Mouse (Mus musculus): Measurements from ENCODE around the gene Pop4. TPM values are rescaled to one million over a fixed set of nuclear protein-coding genes. Genes with fewer than 3 reads are reported as not detected.
"Not testable (repeated sequence)": the region's sequence is repeated elsewhere in the genome, so short reads cannot be mapped to it uniquely, and the experiment has no call there.

The Pop4 gene
- total RNA-seq (2021) = 10 to 100 TPM; 15.5 to 15.9 TPM
- long read RNA-seq, experiment 1, transcript Pop4-201 (7 exons, 2,113 nt) = major isoform, 6 of 11 reads
- long read RNA-seq, experiment 1, partial matches to known transcripts = 1 of 11 reads
- long read RNA-seq, experiment 1, other reads (novel, unspliced or antisense) = 4 of 11 reads
- long read RNA-seq, experiment 2, transcript Pop4-201 (7 exons, 2,113 nt) = major isoform, 10 of 13 reads
- long read RNA-seq, experiment 2, partial matches to known transcripts = 1 of 13 reads
- long read RNA-seq, experiment 2, other reads (novel, unspliced or antisense) = 2 of 13 reads

DNA sequence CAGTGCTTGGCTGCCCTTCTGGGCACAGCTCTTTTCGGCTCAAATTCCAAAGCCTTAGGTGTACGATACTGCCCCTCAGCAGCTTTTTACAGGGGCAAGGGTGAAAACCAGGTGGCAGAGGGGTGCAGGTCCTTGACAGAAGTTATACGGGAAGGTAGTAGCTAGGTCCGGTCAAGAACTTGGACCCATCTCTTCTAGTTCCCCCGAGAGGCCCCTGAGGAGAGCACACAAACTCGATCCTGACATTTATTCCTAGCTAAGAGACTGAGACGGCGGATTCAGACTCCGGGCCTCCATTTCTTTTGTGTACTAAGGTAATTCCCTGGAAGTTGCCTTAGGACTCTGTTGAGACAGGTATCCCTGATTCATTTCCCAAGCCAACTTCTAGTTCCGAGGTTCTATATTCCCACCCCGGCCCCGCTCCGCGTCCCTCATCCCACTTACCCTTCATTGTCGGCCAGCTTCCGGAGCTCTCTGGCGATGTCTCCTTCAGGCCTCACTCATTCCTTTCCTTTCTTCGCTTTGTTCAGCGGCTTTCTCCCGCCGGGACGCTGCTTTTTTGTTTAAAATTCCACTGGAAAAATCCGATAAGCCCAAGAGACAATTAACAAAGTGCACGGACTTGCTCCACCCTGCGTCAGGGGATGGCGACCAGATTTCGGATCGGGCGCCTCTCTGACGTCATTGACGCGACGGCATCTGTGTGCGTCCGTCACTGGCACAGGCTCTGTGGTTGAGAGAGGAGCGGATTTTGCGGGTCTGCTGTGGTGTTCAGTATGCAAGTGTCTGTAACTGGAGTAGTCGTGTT, at the start of gene Pop4:
Gene Pop4 (minus strand): TSS at position 721 of the 808 bp plus-strand sequence.
- peak; percentile 92 for DNase-seq

DNA sequence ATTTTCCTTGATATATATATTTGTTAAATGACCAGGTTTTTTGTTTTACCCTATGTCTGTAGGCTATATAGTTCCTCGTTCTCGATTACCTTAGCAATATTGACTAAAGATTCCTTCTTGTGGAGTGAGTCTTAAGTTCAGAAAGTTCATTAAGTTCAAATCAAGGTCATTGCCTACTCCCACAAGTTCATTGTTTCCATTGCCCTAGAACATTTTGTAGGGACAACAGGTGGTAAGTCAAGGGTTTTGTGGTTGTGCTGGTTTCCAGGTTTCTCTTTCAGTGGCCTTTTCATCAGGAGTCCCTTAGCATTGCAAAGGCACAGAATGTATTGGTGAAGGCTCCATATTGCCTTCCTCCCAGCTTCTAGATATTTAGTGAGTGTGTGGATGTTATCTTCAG, 49.4 kb upstream of the Pop4 start:
- DNase-seq = no peak

DNA sequence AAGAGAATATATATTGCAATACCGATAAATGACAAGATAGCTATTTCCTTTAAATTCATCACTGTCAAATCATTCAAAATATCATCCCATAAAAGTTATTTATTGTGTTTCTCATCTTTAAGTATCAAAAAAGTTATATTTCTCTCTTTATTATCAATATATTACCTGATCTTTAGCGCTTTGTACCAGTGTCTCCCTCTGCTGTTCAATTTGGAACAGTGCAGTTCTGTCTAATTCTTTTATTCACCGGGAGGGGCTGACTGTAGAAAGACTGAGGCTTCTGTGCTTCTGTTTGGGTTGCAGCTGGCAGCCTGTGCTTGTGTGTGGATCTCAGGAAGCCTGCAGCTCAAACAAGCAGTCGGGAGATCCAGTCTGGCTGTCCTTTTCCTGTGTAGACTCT, 11.0 kb upstream of the Pop4 start:
- DNase-seq = not testable (repeated sequence)

DNA sequence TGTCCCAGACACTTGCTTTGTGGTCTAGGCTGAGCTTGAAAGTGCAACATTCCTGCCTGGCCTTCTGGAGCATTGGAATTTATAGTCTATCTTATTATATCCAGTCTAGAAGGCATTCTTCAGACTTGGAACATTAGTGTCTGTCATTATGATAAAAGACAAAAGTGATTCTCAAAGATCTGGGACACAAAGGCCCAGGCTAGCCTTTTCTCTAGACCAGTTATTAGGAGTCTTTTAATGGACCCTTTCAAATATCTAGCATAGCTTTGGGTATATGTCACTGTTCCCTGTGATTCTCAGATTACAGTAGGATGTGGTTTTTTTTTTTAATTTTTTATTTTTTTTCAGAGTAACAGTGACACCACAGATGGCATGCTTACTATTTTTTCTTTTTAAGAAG, 1.3 kb upstream of the Pop4 start:
- DNase-seq = no peak

DNA sequence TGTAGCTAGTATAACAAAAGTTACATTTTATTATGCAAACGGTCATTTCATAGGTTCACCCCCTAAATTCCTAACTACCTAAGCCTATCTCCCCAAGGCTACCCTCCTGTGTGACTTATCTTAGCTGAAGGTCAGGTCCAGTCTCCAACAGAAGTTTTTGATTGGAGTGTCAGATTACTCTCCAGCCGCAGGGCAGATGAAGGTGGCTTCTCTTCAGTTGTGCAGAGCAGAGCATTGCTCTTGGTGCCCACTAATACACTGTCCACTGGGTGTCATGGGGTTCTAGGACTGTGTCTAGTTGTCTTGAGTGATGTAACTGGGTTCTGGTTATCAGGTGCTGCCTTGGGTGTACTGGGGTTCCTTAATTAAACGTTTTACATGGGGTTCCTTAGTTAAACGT, 636 bp upstream of the Pop4 start:
- DNase-seq = no peak

DNA sequence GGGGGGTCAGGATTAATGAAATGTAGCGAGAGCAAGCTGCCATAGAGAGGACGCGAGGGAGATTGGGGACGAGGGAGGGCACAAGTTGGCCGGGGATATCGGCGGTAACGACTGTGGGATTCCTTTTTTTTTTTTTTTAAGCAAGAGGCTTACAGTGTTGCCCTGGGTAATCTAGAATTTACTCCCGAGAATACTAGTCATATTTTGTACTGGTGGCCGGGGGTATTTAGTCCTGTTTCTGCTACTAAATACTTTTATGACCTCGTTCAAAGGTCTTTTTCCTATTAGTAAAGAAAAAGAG, 238 bp upstream of the Pop4 start:
- no peak for DNase-seq

DNA sequence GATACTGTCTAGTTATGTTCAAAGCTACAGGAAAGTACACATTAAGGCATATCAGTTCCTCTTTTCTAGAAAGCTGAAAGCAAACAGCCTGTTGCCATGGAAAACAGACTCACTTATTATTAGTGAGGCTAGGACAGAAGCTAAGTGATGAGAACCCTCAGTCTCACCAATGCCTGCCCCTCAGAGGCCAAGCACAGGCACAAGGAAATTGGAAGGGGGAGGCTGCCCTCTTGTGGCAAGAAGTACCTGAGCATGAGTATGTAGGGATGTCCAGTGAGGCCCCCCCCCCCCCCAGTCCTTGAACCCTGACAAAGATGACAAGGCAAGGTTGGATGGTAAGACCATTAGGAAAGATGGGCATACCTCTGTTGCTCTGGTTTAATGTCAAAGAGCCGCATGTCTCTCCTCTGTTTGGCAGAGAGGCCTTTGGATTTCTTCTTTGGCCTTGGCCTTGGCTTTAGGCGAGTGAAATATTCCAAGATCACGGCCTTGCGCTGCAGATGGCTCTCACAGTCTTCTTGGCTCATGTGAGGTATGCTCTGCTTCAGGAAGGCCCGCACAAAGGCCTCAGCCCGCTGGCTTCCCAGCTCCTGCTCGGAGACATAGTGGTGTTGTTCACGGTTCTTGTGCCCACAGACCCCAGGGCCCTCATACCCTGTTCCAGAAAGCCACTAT, 4.1 kb downstream of the Pop4 start:
- DNase-seq = peak; percentile 44

DNA sequence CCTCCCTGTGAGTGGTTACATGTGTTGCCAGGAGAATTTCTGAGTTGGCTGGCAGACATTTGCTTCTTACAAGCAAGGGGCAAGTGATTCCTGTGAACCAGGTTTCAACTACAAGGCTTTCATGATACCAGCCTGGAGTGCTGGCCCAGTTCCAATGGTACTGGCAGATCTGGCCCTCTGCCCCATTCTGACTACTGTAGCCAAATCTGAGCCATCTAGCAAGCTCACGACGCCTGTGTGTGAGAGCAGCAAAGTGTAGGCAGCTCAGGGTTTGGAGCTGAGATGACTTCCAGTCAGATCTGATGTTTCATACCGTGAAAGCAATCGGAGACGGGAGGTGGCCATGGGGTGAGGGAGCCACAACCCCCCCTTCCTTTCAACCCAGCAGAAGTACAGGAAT, 8.8 kb downstream of the Pop4 start:
- DNase-seq = no peak

DNA sequence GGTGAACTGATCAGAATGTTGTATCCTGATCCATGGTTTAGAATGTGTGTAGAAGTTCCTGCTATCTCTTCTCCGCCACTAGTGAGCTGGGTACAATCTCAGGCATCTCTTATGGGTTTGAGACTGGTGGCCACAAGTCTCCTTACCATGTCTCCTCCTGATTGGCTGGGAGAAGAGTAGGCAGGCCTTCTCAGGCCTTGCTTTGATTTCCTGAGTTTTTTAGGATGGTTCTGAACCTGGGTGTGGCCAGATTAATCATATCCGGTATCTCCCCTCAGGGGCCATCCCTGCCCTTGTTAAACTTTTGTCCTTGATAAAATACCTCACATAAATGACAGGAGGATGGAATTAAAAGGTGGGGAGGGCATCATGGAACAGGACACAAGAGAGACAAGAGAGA, 11.6 kb downstream of the Pop4 start:
- no peak for DNase-seq

DNA sequence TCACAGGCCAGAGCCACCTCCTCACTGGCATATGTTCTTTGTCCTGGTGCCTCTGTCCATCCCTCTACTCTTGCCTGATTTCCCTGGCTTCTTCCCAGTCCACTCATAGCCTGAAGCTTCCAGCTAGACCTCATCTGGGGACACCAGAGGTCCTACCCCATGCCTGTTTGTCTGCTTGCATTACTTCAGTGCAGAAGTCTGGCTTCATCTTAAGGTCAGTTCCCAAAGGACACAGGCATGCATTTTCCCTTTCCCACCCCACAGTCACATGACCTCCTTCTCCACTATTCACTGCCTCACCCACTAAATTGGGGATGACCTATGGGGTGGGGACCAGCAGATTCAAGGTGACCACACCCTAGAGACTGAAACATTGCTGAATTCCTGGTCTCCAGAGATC, 17.8 kb downstream of the Pop4 start:
- DNase-seq = no peak

DNA sequence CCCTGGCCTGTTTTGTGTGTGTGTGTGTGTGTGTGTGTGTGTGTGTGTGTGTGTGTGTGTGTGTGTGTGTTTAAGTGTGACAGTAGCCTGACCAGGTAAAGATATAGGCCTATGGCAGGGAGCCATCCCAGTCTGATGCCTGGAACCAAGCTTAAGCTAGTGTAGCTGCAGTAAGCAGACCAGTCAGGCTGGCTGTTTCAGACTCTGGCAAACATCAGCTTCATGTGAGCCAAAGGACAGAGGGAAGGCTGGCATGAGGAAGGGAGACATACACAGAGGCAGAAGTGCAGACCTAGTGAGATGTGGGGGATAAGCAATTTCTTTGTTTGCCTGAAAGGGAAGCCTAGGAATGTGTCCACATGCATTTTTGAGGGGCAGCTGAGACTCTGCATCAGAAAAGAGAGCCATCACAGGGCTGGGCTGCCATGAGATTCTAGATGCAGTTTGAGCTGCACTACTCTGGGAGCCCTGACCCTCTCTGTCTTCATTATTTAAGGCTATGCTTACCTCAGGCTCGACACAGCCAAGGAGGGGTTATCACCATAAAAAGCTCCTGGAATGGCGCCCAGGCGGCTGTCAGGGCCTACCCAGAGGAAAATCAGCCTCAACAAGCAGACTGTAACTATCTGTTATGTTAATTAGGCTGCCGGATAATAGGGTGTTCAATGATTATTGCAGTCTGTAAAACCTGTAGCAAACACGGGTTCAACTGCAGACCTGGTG, 19.6 kb downstream of the Pop4 start:
- peak; percentile 59 for DNase-seq

DNA sequence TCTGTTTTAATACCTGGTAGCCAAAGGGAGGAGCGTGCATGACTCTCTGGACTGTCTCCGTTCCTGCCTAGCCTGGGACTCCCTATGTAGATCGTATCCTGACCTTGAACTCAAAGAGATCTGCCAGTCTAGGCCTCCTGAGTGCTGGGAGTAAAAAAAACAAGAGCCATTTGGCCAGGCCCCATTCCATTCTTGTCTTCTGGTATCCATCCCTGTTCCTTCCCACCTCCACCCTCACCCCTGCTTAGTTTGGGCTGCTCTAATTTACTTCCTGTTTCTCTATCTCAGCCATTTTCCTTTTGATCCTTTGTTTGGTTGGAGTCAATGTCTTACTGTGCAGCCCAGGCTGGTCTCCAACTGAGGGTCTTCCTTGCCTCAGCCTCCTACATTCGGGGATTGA, 28.8 kb downstream of the Pop4 start:
- DNase-seq = no peak

DNA sequence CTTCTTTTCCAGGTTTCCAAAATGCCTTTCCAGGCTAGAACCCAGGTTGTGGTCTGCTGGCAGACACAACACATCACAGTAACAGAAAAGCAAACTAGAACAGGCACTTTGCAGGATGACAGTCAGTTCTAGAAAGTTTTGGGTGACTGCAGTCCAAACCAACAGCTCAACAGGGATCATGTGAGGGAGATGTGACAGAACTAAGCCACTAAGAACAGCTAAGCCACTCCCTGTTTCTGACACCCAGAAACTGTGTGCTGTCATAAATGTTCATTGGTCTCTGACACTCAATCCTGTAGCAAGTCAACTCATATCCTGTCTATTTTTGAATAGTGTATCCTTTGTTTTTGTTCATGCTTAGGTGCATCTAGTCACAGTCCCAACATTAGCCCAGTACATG, 34.1 kb downstream of the Pop4 start:
- no peak for DNase-seq

DNA sequence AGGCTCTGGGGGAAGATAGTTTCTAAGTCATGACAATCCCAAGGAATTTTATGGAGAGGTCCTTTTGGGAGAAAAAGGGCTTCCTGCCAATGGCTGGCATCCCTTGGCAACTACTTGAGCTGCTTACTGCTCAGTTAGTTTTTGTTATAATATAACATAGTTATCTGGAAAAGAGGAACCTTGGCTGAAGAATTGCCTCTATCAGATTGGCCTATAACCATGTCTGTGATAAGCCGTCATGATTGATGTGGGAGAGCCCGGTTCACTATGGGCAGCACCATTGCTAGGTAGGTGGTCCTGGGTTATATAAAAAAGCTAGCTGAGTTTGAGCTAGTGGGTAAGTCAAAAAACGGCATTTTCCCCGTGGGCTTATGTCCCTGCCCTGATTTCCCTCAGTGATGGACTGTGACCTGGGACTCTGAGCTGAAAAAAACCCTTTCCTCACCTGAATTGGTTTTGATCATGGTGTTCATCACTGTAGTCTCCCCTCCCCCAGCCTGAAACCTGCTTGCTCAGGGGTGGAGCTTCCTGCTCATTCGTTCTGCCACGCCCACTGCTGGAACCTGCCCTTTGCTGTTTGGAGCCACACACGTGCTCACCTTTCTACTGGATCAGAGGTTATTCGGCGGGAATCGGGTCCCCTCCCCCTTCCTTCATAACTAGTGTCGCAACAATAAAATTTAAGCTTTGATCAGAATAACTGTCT, 34.7 kb downstream of the Pop4 start:
- DNase-seq = no peak

DNA sequence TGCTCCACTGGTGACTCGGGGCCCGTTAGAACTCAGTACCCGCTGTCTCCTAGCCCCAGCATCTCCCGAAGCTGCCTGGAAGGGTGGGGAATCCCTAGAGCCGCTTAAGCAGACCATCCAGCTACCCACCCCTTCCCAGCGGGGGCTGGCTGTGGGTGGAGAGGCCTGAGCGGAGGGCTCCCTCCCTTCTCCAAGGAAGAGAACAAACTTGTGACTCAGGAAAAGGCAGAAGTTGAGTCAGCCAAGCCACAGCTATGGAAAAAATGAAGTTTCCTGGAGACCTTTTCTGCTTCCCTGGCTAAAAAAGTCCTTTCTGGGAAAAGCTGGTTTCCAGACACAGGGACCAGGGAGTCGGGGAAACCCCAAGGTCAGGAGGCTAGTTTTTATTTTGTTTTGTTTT, 40.9 kb downstream of the Pop4 start:
- DNase-seq = no peak

DNA sequence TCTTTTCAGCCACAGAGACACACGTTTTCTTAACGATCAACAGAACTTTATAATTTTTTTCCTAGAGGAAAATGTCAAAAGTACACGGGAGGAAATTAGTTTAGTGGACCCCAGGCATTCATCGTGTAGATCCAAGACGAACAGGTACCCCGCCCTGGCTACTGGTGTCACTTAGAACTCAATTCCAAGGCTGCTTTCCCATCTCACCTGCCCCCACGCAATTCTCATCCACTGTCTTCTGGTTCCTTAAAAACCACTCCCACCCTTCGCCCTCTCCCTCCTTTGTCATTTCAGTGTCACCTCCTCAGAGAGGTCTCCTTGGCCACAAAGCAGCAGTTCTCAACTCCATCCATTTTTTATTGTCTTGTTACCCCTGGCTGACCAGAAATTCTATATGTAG, 42.9 kb downstream of the Pop4 start:
- DNase-seq = no peak

DNA sequence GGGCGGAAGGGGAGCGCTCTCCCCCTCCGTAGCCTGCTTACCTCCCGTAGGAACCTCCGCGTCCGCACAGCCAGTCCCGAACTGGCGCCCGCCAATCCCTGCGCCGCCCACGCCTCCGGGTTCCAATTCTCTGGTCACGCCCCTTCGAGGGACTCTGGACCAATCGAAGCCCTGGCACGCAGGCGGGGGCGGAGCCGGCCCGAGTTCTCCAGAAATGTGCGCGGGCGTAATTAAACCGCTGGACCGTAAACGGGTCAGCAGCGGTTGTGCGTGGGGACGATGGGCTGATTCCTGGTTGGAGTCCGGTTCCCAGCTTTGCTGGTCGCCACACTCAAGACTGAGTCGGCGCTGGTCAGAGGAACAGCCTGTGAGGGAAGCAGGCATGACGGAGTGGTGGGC, 43.3 kb downstream of the Pop4 start, which contains the start of gene Plekhf1:
Gene Plekhf1 (minus strand): TSS at position 117 of the 399 bp plus-strand sequence.
- DNase-seq = peak; percentile 96

DNA sequence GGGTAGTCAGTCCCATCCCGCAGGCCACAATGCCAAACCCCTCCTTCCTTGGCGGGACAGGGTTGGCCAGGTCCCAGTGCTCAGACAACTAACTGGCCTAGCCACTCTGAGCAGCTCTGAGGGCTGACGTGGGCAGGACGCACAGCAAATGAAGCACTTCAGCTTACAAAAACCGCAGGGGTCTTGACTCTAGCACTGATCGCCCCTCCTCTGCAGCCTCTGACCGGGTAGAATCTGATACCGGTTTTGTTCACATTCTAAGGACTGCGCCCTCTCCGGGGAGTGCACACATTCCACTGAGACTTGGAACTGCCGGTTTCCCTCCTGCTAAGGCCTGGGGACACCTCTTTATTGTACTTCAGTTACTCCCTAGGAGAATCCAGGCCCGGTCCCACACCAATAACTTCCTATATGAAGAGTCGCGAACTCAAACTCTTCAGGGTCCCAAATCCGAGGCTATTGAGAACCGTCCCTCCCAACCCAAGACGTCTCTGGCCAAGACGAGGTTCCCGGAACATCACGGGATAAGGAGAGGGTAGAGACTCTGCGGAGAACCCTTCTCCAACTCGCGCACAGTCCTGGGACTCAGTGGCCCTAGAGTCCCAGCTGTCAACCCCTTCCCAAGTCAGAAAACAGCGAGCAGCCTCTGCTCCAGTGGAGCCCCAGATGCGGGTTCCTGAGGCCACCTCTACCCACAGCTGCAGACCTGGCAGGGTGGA, 43.9 kb downstream of the Pop4 start:
- peak; percentile 91 for DNase-seq

DNA sequence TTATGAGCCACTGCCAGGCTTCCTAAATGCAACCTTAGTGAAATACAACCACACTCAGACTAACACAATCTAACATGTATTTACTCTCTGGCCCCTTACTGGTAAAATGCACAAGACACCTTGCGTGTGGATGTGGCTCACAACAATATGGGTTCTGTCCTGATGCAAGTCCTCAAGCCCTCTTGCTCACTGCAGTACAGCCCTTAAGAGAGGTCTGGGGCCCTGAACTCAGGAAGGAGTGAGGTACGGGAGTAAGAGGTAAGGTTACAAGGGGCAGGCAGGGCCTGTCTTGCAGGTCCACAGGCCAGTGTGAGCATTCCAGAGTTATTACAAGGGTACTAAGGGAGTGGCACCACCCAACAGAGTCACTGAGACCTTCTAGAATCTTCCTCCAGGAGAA, 45.0 kb downstream of the Pop4 start:
- DNase-seq = no peak

DNA sequence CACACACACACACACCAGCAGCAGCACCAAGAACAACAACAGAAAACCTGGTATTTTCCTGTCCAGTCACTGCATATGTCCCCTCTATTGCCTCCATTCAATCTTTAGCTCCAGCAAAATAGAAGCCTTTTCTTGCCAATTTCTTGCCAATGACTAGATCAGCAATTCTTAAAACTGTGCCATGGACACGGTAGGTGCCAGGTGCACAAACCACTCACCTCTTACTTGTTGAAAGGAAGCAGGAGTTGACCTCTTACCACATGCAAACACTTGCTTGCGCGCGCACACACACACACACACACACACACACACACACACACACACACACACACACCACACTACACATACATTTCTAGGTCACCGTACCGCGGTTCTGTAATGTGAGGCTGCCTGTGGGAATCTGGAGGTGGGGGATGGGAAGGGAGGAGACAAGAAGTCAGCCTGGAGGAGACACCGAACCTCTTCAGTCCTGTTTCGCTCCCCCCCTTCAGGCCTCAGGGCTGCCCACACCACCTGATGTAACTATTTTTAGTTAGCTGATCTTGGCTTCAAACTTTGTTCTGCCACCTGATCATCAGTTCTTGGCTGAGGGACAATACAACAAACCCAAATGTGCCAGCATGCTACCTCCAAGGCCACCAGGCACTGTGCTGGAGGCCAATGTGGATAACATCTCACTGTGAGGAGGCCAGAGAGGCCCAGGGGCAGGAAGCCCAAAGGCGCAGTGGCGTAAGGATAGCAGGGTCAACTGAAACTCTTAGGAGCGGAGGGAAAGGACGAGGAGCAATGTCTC, 46.5 kb downstream of the Pop4 start:
- no peak for DNase-seq

DNA sequence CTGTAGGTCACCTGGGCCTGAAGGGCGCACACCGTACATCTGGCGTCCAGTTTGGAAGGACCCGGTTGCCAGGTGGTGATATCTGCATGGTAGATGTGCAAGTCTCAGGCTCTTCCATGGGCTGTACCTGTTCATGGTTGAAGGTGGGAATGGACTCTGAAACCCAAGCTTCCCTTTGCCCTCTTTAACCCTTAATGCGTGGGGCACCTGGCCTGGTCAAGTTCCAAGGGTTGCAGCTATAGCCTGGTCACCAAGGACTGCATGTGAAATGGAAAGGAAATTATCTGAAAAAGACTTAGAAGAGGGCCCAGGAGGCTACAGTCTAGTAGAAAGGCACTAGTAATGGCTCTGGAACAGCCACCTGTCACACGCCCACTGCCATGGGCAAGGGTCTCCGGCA, 50.4 kb downstream of the Pop4 start:
- DNase-seq = no peak
